Comparison of ENCODE assay signal across 8 mouse cellular contexts in genomic region chr3:20033761-20034718, GRCm38 (mm10). TPM values are rescaled to one million over a fixed set of nuclear protein-coding genes. Genes with fewer than 3 reads are reported as not detected.
DNase-seq lines count a peak whose midpoint lies in the region; ATAC-seq lines count a peak whose summit lies in the region.

No protein-coding gene starts in this region.

- no peaks in the 10 kb centered on the region for H3K27me3 ChIP-seq in forebrain, embryonic 13.5 days
- no peaks in the 10 kb centered on the region for H3K27me3 ChIP-seq in neural tube, embryonic 15.5 days (replicated peaks)

- H3K36me3 ChIP-seq in forebrain, embryonic 13.5 days (ENCODE audit: poor library complexity, severe bottlenecking): no peaks in the 10 kb centered on the region
- no peaks in the 10 kb centered on the region for H3K36me3 ChIP-seq in neural tube, embryonic 15.5 days

- no peaks in the 10 kb centered on the region for H3K9me3 ChIP-seq in forebrain, embryonic 13.5 days (replicated peaks)
- H3K9me3 ChIP-seq in neural tube, embryonic 15.5 days (replicated peaks): no peaks in the 10 kb centered on the region

- H3K4me1 ChIP-seq in forebrain, embryonic 13.5 days: peaks cover 12% of the 10 kb centered on the region
- peaks cover 13% of the 10 kb centered on the region for H3K4me1 ChIP-seq in neural tube, embryonic 15.5 days

- 19% methylated on average over 10 of the region's 10 CpGs for WGBS in forebrain, embryonic 13.5 days
- WGBS in neural tube, embryonic 15.5 days: 15% methylated on average over 10 of the region's 10 CpGs

- peak overlapping the region; percentile 74 for H3K9ac ChIP-seq in forebrain, embryonic 13.5 days
- H3K9ac ChIP-seq in neural tube, embryonic 15.5 days (replicated peaks): peak overlapping the region; percentile 69

- peak overlapping the region; percentile 76 for H3K4me2 ChIP-seq in forebrain, embryonic 13.5 days
- H3K4me2 ChIP-seq in neural tube, embryonic 15.5 days: peak overlapping the region; percentile 82

- no peak for ATAC-seq in forebrain, embryonic 13.5 days
- no peak for ATAC-seq in neural tube, embryonic 15.5 days (ENCODE audit: low FRiP score)

- H3K4me3 ChIP-seq in forebrain, embryonic 13.5 days: peak overlapping the region; percentile 81
- H3K4me3 ChIP-seq in neural tube, embryonic 15.5 days (replicated peaks): peak overlapping the region; percentile 85

- DNase-seq in retina, embryonic 14.5 days (ENCODE audit: low spot score): peak; percentile 11
- DNase-seq in retina, postnatal 1 day: no peak
- peak; percentile 71 to 72 for DNase-seq in kidney, postnatal 36 days
- DNase-seq in gastrocnemius, postnatal 25 days: no peak
- no peak for DNase-seq in adrenal gland, postnatal 10 days
- no peak for DNase-seq in layer of hippocampus, adult 9-11 months

- no peak overlapping the region for H3K27ac ChIP-seq in forebrain, embryonic 13.5 days
- H3K27ac ChIP-seq in neural tube, embryonic 15.5 days (replicated peaks): peak overlapping the region; percentile 86

RNA-seq across cellular contexts. Expression of gene Hps3, which starts 1.1 kb away (rescaled TPM):
- polyA plus RNA-seq in forebrain, embryonic 13.5 days (2015; fragmentation: Nextera tagmentation; extraction: Ambion mirVana): 10.2 and 11.3 TPM in 2 replicates
- polyA plus RNA-seq in neural tube, embryonic 15.5 days (2015; fragmentation: Nextera tagmentation; extraction: Ambion mirVana): 11.1 and 12.1 TPM in 2 replicates
- 1 to 10 TPM; 3.9 to 4.7 TPM for total RNA-seq in gastrocnemius, postnatal 25 days (2021)
- total RNA-seq in adrenal gland, postnatal 10 days (2021): 10 to 100 TPM in 1 of 2 experiments, 1 to 10 TPM in 1; 9.5 to 14.4 TPM

RNA-seq across cellular contexts. Expression of gene Hltf, which starts 23.6 kb away (rescaled TPM):
- polyA plus RNA-seq in forebrain, embryonic 13.5 days (2015; fragmentation: Nextera tagmentation; extraction: Ambion mirVana): 23.5 and 25.9 TPM in 2 replicates
- 11.1 and 12.1 TPM in 2 replicates for polyA plus RNA-seq in neural tube, embryonic 15.5 days (2015; fragmentation: Nextera tagmentation; extraction: Ambion mirVana)
- 1 to 10 TPM; 3.2 to 5.0 TPM for total RNA-seq in gastrocnemius, postnatal 25 days (2021)
- 10 to 100 TPM; 16.1 to 24.6 TPM for total RNA-seq in adrenal gland, postnatal 10 days (2021)

Comparison
In these comparisons a context has a peak if more than half of its experiments do, and no peak if none do; other contexts are left out.
1. DNase-seq: peak in retina, embryonic 14.5 days (single experiment) and kidney, postnatal 36 days (2 of 2); none in retina, postnatal 1 day (single experiment), gastrocnemius, postnatal 25 days (single experiment), adrenal gland, postnatal 10 days (single experiment) and layer of hippocampus, adult 9-11 months (single experiment).